Mouse (Mus musculus) stomach, postnatal 0 days (tissue): Measurements from ENCODE around the gene Kdm1b.

Source experiments
- CTCF ChIP-seq: IDR thresholded peaks from 2 replicates; pipeline ENCODE4 v1.5.1; 2016; ENCODE audit warnings: antibody characterized with exemption, low read depth, mild to moderate bottlenecking, moderate library complexity
- EP300 ChIP-seq: optimal IDR thresholded peaks from 2 replicates; pipeline ENCODE3; 2016; ENCODE audit warnings: antibody characterized with exemption

- TF ChIP-seq EP300 (no peak), CTCF (no peak)
These were observed 60.8 kb downstream of the Kdm1b start for GRCm38 (mm10) chr13:47104146-47104545.
